Mouse (Mus musculus) thymus, postnatal 36 days (tissue): Measurements from ENCODE around the gene Nol3.

Experiments
- DNase-seq, 2 experiments: peaks; one replicate each; pipeline ENCODE4 v3.0.0; 2022; ENCODE audit warnings: mixed read lengths in 2 of 2

The Nol3 gene

GRCm38 (mm10) chr8:105263244-105263912, 12.6 kb upstream of the Nol3 start:
- no peak for DNase-seq

DNA sequence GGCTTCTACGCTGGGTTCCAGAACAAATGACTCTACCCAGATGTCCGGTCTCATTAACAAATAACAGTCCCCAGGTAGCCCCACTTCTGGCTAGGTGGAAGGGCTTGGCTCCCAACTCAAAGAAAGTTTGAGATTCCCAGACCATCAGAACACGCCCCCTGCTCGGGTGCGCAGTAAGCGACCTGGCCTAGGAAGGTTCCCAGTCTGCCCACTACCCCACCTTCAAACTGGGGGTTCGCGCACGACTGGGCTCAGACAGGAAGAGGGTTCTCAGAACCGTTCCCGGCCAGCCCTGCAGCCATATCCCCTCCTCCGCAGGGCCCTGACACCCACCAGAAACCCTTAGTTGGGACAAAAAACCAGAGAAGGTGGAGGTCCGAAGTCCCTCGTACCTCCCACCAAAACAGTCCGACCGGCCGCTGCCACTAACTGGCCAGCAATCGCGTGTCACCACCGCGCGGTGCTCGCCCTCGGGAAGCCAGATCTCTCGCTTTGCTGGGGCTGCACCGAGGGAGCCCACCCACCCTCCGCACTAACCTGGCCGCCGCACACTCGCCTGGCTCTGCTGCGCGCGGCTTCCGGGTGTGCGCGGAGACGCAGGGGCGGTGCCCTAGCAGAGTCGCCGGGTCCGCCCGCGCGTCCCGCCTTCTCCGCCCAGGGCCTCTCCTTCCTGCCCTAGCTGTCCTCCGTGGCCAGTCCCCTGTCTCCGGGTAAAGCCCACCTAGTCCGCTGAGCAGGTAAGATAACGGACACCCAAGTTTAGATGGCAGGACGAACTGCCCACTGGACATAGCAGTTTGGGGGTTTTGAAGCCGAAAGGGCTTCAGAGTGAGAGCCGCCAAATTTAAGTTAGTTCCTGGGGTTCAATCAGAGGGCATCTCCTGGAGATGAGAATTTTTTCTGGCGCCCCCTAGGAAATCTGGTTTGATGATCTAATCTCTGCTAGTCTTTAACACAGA, 11.6 kb upstream of the Nol3 start, which contains the start of the genes Tradd and Fbxl8:
Gene Tradd, minus strand, starts transcription at position 586 of the 959 bp plus-strand sequence.
Gene Fbxl8, plus strand, starts transcription at position 625 of the 959 bp plus-strand sequence.
- DNase-seq, result peak; percentile 77 to 83

GRCm38 (mm10) chr8:105265128-105265527, 10.8 kb upstream of the Nol3 start:
- DNase-seq, result peak; percentile 45 to 53

GRCm38 (mm10) chr8:105266775-105267174, 9.2 kb upstream of the Nol3 start:
- peak; percentile 32 to 56 for DNase-seq

DNA sequence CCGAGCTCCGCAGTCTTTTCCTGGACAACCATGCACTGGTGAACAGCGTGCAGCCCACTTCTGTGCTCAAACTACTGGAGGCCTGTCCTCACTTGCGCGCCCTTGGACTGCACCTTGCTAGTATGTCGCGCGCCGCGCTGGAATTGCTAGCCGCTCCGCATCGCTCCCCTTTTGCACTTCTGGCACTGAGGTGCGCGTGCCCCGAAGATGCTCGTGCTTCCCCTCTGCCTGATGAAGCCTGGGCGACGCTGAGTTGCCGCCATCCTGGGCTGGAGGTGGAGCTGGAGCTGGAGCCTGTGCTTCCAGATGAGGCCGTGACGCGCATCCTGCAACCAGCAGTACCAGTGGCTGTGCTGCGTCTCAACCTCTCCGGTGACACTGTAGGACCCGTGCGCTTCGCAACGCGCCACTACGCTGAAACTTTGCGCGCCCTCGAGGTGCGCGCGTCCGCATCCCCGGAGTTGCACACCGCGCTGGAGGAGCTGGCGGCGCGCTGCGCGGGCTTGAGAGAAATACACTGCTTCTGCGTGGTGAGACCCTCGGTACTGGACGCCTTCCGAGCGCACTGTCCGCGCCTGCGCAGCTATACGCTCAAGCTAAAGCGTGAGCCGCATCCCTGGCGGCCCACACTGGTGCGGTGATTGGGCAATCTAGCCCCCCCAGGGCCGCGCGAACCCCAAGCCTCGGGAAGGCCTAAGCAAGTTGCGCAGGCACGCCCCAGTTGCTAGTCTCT, 7.4 kb upstream of the Nol3 start:
- no peak for DNase-seq

- no peak for DNase-seq
Measured at GRCm38 (mm10) chr8:105269075-105269458, 6.9 kb upstream of the Nol3 start.

- DNase-seq, result no peak
Measured at GRCm38 (mm10) chr8:105269461-105269947, 6.4 kb upstream of the Nol3 start, which contains the start of gene Hsf4. Gene Hsf4 (plus strand): TSS chr8:105269801.

DNA sequence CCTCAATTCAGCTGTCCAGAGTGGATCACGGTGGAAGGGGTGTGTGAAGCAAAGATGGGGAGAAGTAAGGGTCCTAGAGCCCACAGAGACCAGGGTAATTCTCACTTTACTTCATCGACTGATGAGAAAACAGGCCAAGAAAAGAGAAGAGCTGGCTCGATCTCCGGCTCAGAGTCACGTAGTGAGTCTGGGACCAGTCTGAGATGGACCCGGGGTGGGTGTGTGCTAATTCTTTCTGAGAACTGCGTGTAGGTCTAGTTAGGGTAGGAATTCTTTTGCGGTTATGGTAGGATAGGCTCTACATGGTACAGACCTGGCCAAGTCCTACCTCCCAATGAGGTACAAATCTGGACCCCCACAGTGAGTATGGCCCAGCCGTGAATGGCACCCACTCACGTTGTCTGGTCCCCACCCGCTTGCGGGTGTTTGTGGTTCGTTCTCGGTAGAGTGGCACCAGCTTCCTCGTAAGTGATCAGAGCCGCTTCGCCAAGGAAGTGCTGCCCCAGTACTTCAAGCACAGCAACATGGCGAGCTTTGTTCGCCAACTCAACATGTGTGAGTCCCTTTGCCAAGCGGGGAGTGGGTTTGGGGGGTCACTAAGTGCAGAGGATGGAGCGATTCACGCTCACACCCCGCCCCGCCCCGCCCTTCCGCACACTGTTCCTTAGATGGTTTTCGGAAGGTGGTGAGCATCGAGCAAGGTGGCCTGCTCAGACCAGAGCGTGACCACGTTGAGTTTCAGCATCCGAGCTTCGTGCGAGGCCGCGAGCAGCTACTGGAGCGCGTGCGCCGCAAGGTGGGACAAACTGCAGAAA, 5.6 kb upstream of the Nol3 start:
- DNase-seq, result no peak

DNA sequence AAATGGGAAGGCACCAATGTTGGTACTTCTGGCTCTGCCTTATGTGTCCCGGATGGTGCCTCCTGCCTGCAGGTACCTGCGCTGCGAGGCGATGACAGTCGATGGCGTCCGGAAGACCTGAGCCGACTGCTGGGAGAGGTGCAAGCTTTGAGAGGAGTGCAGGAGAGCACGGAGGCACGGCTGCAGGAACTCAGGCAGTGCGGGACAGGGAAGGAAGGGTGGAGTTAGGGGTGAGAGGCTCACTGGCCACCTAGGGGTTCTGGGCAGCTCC, 5.1 kb upstream of the Nol3 start:
- no peak for DNase-seq

DNA sequence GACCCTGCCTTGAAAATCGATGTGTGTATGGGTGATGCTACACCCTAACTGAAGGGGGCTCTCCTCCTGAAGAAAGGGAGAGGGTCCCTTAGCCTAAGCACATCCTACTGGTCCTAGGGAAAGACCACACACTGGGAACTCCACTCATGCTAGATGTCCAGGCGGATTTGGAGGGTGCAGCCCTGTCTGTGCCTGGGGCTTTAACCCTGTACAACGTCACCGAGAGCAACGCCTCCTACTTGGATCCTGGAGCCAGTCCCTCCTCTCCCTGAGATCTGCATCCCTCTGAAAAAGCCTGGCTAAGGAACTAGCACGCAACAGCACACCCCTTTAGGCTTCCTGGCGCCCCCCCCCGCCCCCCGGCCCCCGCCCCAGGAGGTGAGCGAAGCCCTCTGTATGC, 553 bp upstream of the Nol3 start:
- no peak for DNase-seq

DNA sequence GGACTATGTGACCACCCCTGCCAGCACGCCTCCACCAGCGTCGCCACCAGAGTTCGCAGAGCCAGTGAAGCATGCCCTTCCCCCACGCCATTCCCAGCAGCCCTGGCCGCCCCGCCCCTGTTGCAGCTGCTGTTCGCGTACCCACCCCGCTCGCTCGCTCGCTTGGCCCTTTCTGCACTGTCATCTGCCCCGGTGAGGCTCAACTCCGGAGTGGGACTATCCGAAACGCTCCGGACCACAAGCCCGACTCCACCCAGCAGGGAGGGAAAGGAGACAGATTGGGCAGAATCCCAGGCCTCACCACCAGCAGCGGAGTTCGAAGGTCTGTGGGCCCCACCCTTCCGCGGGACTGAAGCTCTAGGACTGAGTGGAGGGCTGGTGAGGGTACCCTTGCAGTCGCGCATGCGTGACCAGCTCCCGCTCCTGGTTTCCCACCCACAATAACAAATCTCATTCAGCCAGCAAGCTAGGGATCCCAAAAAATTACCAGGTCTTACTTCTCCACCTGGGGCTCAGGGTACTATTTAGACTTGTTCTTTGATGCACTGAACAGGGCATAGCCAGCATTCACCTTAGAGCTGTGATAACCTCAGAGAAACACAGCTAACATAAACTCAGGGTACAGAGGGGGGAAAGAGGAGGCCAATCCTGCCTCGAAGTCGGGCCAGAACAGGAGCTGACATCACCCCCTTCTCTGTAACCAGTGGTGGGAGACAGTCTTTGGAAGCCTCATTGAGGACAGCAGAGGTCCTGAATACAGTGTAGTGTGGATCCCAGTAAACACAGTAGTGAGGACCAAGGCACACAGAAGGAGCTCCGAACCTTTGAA, 566 bp downstream of the Nol3 start:
- peak; percentile 52 to 60 for DNase-seq

- DNase-seq, result peak in 1 of 2 experiments; percentile 50
Measured at GRCm38 (mm10) chr8:105278911-105279334, 3.0 kb downstream of the Nol3 start.

GRCm38 (mm10) chr8:105280567-105280966, 4.6 kb downstream of the Nol3 start:
- no peak for DNase-seq

GRCm38 (mm10) chr8:105281821-105282220, 5.9 kb downstream of the Nol3 start:
- no peak for DNase-seq

DNA sequence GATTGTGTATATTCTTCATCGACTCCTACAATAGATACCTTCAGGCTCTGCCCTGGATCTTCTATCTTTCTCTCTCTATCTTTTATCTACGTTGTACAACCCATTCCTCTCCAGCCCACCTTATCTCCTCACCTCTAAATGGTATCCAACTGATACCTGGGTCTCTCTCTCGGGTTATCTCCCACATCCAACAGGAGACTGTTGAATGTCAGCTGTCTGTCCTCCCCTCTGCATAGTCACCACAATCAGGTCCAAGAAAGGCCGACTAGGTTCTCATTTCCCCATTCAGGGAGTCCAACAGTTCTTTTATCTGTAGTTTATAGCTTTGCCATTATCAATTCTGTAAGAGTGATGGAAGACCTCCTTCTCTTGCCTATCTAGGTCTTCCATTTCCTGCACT, 6.3 kb downstream of the Nol3 start:
- DNase-seq, result no peak

DNA sequence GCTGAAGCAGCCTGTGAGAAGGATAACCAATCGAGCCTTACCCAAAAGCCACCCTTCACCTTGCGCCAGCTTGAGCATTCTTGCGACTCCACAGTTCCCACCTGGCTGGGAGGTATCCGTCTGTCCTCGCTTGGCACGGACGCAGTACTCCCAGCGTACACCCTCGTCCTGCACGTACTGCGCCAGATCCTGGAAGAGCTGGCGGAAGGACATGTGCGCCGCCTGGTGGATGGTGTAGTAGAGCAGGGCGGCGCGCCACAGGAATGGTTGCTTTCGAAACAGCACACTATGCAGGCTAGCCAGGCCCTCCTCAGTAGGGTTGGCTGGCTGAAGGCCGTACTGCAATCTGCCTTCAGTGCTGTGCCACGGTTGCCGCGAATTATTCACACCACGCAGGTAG, 7.1 kb downstream of the Nol3 start:
- DNase-seq, result no peak

DNA sequence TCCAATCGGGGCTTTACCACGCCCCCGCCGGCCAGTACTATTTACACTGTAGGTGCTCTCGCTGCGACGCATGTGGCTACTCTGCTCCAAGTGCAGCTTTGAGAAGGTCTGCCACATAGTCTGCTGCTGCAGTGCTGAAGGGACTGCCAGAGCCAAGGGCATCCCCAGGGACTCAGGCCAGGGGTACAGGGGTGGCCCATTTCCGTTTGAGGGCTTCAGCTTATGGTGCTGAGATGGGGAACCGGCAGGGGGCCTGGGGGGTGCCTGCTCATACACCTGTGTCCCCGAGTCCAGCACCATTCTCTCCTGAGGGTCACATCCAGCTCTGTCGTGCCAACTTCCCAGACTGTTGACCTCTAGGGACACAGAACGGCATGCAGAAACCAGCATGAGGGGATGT, 9.6 kb downstream of the Nol3 start:
- no peak for DNase-seq

DNA sequence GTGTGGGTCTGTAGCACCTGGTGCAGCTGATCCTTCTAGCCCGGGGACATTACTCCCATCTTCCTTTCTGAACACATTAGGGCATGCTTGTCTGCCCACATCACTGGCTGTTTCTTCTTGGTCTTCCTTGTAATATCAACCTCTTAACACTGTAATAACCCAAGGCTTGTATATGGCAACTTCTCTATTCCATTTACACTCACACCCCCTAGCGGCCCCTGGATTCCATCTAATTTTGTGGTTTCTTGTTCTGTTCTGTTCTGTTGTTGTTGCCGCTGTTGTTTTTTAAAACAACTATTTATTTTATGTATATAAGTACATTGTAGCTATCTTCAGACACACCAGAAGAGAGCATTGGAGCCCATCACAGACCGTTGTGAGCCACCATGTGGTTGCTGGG, 11.0 kb downstream of the Nol3 start:
- no peak for DNase-seq

- DNase-seq, result no peak
Measured at GRCm38 (mm10) chr8:105288231-105288630, 12.3 kb downstream of the Nol3 start.

DNA sequence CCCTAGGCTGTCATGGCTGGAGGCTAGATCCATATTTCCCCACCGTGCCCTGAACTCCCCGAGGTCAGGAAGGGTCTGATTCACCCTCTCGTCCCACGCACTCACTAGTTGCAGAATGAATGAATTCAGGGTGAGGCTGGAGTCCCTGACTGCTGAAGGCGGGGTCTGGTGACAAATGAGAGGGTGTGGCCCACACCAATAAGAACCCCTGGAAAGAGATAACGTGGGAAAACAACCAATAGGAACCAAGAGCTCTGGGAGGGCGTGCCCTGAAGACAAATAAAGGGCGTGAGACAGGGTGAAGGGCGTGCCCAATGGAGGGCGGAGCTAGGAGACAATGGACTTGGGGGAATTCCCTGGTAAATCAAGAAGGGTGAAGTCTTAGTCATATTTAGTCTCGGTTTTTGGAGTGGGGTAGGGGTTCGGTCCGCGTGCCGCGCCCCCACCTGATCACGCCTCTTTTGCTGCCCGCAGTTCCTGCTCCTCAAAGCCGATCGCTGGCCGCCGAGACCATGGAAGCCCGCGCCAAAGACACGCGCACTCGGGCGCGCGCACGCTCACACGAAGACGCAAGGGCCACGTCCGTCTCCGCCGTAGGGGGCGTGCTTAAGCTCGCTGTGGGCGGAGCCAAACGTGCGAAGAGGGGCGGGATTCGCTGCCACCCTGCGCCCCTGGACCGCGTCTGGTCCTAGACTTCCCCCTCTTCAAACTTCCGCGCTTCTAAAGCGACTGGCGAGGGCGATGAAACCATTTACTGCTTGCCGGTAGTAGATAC, 13.2 kb downstream of the Nol3 start:
- DNase-seq, result peak; percentile 96 to 97
